Mouse (Mus musculus) frontal cortex, adult (tissue): ENCODE measurements at regions not wholly inside any gene's neighbourhood (a gene's known extent, or its start where the extent isn't known, plus 50 kb on each side); places are given as distances from the start of the nearest gene placed in this dataset.

Experiments used
- ATAC-seq: cut with Nextera tagmentation; 2 replicates; pipeline ENCODE4 v1.9.2; 2017; ENCODE audit warnings: mild to moderate bottlenecking, moderate library complexity, mixed read lengths; ENCODE audit not compliant: low TSS enrichment

GRCm38 (mm10) chr2:75491789-75492500 lies 167.1 kb upstream of the Hnrnpa3 start:
- no peak for ATAC-seq

GRCm38 (mm10) chr2:75492501-75492898 lies 166.6 kb upstream of the Hnrnpa3 start:
- no peak for ATAC-seq

GRCm38 (mm10) chr2:75496606-75497240 lies 162.3 kb upstream of the Hnrnpa3 start:
- no peak for ATAC-seq

- no peak for ATAC-seq
Observed at GRCm38 (mm10) chr2:75510223-75510622, 148.8 kb upstream of the Hnrnpa3 start.

GRCm38 (mm10) chr2:75512422-75513170 lies 146.5 kb upstream of the Hnrnpa3 start:
- ATAC-seq = no peak

GRCm38 (mm10) chr2:75514171-75514570 lies 144.9 kb upstream of the Hnrnpa3 start:
- ATAC-seq = no peak

GRCm38 (mm10) chr2:75516223-75516622 lies 142.8 kb upstream of the Hnrnpa3 start:
- ATAC-seq = no peak

- ATAC-seq = no peak
Observed at GRCm38 (mm10) chr2:75517096-75517495, 142.0 kb upstream of the Hnrnpa3 start.

- no peak for ATAC-seq
Observed at GRCm38 (mm10) chr2:75518607-75519006, 140.5 kb upstream of the Hnrnpa3 start.

GRCm38 (mm10) chr2:75525562-75525961 lies 133.5 kb upstream of the Hnrnpa3 start:
- ATAC-seq = no peak

- no peak for ATAC-seq
Observed at GRCm38 (mm10) chr2:75528706-75529105, 130.4 kb upstream of the Hnrnpa3 start.

- ATAC-seq = no peak
Observed at GRCm38 (mm10) chr2:75538114-75538513, 120.9 kb upstream of the Hnrnpa3 start.

GRCm38 (mm10) chr2:75539726-75540125 lies 119.3 kb upstream of the Hnrnpa3 start:
- no peak for ATAC-seq

GRCm38 (mm10) chr2:75542331-75542730 lies 116.7 kb upstream of the Hnrnpa3 start:
- no peak for ATAC-seq

GRCm38 (mm10) chr2:75542781-75543180 lies 116.3 kb upstream of the Hnrnpa3 start:
- no peak for ATAC-seq

- no peak for ATAC-seq
Observed at GRCm38 (mm10) chr2:75545971-75546370, 113.1 kb upstream of the Hnrnpa3 start.

GRCm38 (mm10) chr2:75555676-75556075 lies 103.4 kb upstream of the Hnrnpa3 start:
- no peak for ATAC-seq

- no peak for ATAC-seq
Observed at GRCm38 (mm10) chr2:75556744-75557143, 102.3 kb upstream of the Hnrnpa3 start.

GRCm38 (mm10) chr2:75557392-75557791 lies 101.7 kb upstream of the Hnrnpa3 start:
- ATAC-seq = no peak

GRCm38 (mm10) chr2:75559920-75560319 lies 99.1 kb upstream of the Hnrnpa3 start:
- no peak for ATAC-seq

- ATAC-seq = no peak
Observed at GRCm38 (mm10) chr2:75563253-75563913, 95.7 kb upstream of the Hnrnpa3 start.

GRCm38 (mm10) chr2:75564809-75565208 lies 94.3 kb upstream of the Hnrnpa3 start:
- no peak for ATAC-seq
